Mouse (Mus musculus) left cerebral cortex, postnatal 10 days (tissue): ENCODE results near the gene Rfpl4. TPM values are rescaled to one million over a fixed set of nuclear protein-coding genes. Genes with fewer than 3 reads are reported as not detected.

Experiments used
- microRNA-seq: library from miRNA; unstranded; fragments of <30 nt; microRNA quantifications from one replicate; pipeline ENCODE4 v1.2.0, GENCODE M21; 2022
- total RNA-seq, 2 experiments: library from RNA; stranded (reverse); gene quantifications; 2 replicates each; pipeline ENCODE4 v1.2.3; 2021

Gene Rfpl4
- total RNA-seq, 2 experiments from 2014 or later = not detected

Small RNA genes lying within 50 kb of the gene (microRNA-seq; reads per million reads assigned to microRNA genes)
- gene Gm26217 = not detected

Other genes with a start within 250 kb of the Rfpl4 start
- gene Isoc2b, start 246.7 kb downstream of the Rfpl4 start, total RNA-seq = 1 to 10 TPM; 2.0 to 3.4 TPM
- 1 to 10 TPM; 6.4 to 6.8 TPM for gene Isoc2a, start 239.8 kb downstream of the Rfpl4 start, total RNA-seq
- under 1 TPM; 0.26 to 0.36 TPM for gene Gm36210, start 210.4 kb downstream of the Rfpl4 start, total RNA-seq
- 10 to 100 TPM; 15.2 to 15.3 TPM for gene Zfp628, start 201.7 kb downstream of the Rfpl4 start, total RNA-seq
- 10 to 100 TPM; 70.1 to 72.6 TPM for gene Nat14, start 194.9 kb downstream of the Rfpl4 start, total RNA-seq
- 1 to 10 TPM; 2.4 to 2.6 TPM for gene Ssc5d, start 191.2 kb downstream of the Rfpl4 start, total RNA-seq
- not detected for gene Sbk2, start 152.5 kb downstream of the Rfpl4 start, total RNA-seq
- under 1 TPM; 0.24 to 0.32 TPM for gene Sbk3, start 145.8 kb downstream of the Rfpl4 start, total RNA-seq
- 10 to 100 TPM; 29.7 to 33.6 TPM for gene Zfp579, start 120.8 kb downstream of the Rfpl4 start, total RNA-seq
- gene Zfp524, start 102.5 kb downstream of the Rfpl4 start, total RNA-seq = 1 to 10 TPM; 4.0 to 4.4 TPM
- gene Fiz1, start 102.3 kb downstream of the Rfpl4 start, total RNA-seq = 10 to 100 TPM; 22.0 to 23.7 TPM
- gene Gm44973, start 101.5 kb downstream of the Rfpl4 start, total RNA-seq = not detected
- 10 to 100 TPM; 35.4 to 36.5 TPM for gene Zfp865, start 96.6 kb downstream of the Rfpl4 start, total RNA-seq
- gene Ccdc106, start 96.4 kb downstream of the Rfpl4 start, total RNA-seq = 10 to 100 TPM; 59.7 to 59.9 TPM
- gene 4632433K11Rik, start 82.8 kb downstream of the Rfpl4 start, total RNA-seq = not detected
- gene Zfp784, start 78.5 kb downstream of the Rfpl4 start, total RNA-seq = 1 to 10 TPM; 4.1 to 4.8 TPM
- gene Zfp580, start 65.4 kb downstream of the Rfpl4 start, total RNA-seq = 10 to 100 TPM; 68.9 to 71.0 TPM
- gene U2af2, start 54.8 kb downstream of the Rfpl4 start, total RNA-seq = 100 to 1,000 TPM; 170 to 172 TPM
- 100 to 1,000 TPM; 387 to 408 TPM for gene Epn1, start 36.7 kb downstream of the Rfpl4 start, total RNA-seq
- gene Rasl2-9, start 9.0 kb upstream of the Rfpl4 start, total RNA-seq = under 1 TPM in 1 of 2 experiments, not detected in 1; 0.71 TPM
- not detected for gene Vmn1r55, start 32.7 kb upstream of the Rfpl4 start, total RNA-seq
- not detected for gene Vmn1r56, start 79.8 kb upstream of the Rfpl4 start, total RNA-seq
- gene Vmn1r57, start 101.5 kb upstream of the Rfpl4 start, total RNA-seq = not detected
- gene Gm5065, start 233.6 kb upstream of the Rfpl4 start, total RNA-seq = not detected
- not detected for gene Nlrp2, start 234.1 kb upstream of the Rfpl4 start, total RNA-seq